Mouse (Mus musculus) C3H10T1/2 (cell line): ENCODE results near the gene Cracr2b. TPM values are rescaled to one million over a fixed set of nuclear protein-coding genes. Genes with fewer than 3 reads are reported as not detected.

Source experiments
- polyA plus RNA-seq, 2 experiments: library from polyadenylated mRNA; unstranded; fragments of >200 nt; fragmentation: generic; extraction: Trizol; gene quantifications; one replicate each; pipeline ENCODE4 v1.2.1; 2012; ENCODE audit warnings: missing spikeins in 2 of 2

Cracr2b gene
- 1 to 10 TPM; 5.3 to 8.3 TPM for polyA plus RNA-seq

DNA sequence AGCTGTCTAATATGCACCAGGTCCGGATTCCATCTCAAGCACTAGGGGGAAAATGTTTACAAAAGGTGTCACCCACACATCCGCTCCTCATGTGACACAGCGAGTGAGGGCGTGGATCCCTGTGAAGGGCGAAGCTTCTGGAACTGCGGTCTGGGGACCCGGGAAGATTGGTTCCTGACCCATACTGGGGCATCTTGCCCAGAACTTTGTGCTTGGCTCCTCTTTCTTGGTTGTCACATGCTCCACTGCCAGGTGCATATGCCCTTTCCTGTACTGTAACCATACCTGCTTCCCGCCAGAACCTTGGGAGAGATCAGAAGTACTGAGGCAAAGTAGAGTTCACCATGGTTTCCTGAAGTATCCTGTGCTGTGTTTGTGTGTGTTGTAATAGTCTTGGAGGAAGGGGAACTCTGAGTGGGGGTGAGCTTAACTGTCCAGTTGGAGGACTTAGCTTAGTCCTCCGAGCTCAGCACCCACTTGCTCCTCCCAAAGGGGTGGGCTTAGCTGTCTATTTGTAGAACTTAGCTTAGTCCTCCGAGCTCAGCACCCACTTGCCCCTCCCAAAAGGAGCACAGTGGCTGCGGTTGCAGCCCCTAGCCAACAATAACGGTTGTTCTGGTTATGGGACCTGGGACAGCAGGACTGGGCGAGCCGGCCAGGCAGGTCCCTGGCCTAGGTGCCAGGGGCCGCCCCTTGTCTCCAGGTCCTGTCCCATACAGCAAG is at the start of gene Cracr2b:
Cracr2b (plus strand) TSS at position 704 of the 723 bp plus-strand sequence.

DNA sequence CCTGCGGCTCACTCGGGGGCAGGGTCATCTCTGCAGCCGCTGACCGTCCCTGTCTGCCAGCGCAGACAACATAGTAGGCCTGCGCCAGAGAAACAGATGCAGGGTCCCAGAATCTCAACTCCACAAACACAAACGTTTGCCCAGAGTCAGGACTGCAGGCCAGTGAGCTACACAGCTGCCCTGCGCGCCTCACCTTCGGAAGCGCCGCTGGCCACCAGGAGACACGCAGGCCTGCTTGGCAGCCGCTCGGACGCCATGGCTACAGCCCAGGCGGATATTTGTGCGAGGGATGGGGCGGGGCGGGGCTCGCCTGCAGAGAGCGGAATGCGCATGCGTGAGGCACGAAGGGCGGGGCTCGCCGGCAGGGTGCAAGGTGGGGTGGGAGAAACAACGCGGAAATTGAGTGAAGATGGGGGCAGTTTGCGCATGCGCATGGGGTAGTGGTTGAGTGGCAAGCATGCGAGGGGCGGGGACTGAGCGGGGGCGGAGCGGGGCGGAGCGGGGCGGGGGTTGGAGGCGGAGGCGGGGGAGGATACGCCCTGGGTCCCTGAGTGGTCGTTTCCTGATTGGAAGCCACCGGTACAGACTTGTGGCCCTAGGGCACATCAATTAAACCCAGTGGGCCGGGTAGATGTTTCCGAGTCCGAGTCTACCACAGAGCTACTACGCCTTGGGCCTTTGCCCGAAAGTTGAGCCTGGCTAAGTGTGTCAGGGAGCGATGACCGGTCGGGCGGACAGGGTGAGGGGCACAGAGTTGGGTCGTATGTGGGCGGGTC is 46.9 kb upstream of the Cracr2b start, which contains the start of gene Gatd1:
Gatd1 (minus strand) TSS at position 328 of the 776 bp plus-strand sequence.

DNA sequence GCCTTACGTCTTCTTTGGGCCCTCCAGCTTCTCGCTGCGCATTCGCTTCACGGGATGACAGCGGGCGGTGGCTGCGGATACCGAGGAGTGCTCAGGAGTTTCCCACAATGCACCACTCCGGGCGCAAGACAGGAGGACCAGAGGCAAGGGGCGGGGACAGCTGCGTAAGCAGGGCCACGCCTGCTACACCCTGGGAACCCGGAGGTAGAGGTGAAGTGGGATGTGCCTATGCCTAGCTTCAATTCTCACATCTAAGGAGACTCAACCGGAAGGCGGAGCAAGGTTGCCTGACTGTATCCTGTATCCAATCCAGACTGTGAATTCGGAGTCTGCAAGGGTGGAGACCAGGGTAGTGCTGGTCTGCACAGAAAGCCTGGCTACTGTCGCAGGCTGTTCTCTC is 31.6 kb upstream of the Cracr2b start, which contains the start of gene Cend1:
Cend1 (minus strand) TSS at position 182 of the 400 bp plus-strand sequence.

DNA sequence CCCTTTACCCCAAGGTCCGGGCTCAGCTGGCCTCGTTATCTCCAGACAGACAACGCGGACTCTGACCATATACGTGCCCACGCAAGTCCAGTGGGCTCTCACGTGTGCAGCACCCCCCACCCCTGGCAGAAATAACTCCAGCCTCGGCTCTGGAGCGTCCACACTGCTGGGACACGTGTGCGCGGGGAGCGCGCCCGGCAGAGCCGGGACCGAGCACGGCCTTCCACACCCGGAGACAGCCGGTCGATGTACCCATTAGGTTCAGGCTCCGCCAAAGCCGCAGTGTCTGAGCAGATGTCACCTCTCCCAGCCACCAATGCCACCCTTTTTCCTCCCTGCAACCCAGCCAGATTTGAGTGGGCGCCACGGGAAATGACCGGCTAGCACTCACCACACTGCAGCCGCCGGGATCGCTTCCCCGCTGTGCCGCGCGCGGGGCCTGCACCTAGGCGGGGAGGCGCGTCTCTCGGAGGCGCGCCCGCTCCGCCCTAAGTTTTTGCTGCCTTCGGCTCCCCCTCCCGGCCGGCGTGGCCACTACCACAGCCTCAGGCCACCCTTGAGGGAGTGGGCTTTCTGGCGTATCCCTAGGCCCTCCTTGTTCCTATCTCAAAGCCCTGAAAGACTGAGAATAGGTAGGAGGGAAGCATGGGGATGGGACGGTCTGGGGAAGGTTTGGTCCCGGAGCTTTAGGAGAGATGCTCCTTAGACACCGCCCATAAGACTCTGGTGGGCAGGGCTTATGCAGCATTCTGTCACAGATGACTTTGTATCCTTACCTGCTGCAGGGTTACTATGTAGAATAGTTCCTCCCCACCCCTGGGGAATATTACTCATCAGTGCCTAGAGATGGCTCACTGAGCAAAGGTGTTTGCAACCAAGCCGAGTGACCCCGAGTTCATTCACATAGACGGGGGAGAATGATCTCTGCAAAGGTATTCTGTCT is 23.4 kb upstream of the Cracr2b start, which contains the start of gene Slc25a22:
Slc25a22 (minus strand) TSS at position 715 of the 943 bp plus-strand sequence.

DNA sequence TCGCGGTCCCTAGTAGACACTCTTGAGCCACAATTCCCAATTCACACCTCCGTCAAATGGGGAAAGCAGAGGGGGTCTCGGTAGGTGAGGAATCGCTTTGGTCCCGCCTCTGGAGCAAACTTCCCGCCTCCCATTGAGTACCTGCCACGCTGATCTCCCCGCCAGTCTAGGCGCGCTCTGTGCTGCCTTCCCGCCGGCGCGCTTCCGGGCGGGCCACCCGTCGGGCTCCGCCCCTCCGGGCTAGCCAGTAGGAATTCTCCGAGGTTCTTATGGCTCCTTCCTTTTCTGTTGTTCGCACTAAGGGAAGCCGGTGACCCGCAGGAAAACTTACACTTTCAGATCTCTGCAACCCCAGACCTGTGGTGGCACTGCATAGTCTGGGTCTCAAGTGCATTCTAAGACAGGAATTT is 17.1 kb upstream of the Cracr2b start, which contains the start of gene Pidd1:
Pidd1 (minus strand) TSS at position 198 of the 410 bp plus-strand sequence.

DNA sequence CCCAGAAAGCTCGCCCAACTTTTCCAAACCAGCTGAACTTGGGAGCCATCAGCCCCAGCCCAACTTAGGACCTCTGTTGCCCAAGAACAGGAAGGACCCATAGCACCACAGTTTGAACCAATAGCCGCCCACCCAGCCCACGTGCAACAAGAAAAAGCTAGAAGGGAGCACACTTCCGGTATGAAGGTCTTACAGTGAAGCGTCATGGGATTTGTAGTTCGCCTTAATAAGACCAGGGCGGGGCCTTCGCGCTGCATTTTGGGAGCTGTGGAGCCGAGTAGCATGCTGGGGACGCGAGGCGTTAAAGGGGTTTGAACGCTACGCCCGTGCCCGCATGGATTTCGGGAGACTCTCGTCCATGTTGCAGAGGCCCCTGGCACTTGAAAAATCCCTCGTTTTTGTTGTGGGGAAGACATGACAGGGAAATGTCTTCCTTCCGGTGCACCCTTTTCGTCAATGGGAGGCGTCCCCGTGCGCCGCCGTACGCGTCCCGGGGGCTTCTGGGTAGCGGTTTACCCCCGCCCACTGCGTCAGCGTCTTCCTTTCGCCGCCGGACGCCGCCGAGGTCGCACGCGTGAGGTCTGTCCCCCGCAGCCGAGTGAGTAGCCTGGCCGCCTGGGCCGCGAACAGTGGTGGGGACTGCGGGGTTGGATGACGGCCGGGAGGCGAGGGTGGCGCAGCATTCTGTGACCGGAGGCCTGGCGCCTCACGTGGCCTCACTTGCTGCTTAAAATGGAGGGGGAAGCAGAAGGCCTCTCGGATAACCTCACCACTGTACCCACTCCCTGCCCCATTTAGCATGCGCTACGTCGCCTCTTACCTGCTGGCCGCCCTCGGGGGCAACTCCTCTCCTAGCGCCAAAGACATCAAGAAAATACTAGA is 13.5 kb upstream of the Cracr2b start, which contains the start of gene Rplp2:
Rplp2 (plus strand) TSS at position 261 of the 882 bp plus-strand sequence.

DNA sequence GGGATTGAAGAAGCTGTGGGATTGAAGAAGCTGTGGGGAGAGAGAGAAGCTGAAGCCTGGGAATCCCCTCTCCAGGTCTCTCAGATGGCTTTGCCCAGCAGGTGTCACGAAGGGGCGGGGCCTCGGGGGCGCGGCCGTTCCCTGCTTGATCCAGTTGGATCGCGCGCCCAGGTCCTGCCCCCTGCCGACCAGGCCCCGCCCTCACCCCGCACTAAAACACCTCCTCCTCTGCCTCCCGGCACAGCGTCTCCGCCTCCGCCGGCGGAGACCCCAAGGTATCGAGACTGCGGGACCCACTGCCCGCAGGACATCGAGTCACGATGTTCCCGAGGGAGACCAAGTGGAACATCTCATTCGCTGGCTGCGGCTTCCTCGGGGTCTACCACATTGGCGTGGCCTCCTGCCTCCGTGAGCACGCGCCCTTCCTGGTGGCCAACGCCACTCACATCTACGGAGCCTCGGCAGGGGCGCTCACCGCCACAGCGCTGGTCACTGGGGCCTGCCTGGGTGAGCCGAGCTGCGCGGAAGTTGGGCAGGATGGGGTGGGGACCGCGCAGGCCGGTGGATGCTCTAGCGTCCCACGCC is 5.8 kb upstream of the Cracr2b start, which contains the start of gene Pnpla2:
Pnpla2 (plus strand) TSS at position 232 of the 585 bp plus-strand sequence.

DNA sequence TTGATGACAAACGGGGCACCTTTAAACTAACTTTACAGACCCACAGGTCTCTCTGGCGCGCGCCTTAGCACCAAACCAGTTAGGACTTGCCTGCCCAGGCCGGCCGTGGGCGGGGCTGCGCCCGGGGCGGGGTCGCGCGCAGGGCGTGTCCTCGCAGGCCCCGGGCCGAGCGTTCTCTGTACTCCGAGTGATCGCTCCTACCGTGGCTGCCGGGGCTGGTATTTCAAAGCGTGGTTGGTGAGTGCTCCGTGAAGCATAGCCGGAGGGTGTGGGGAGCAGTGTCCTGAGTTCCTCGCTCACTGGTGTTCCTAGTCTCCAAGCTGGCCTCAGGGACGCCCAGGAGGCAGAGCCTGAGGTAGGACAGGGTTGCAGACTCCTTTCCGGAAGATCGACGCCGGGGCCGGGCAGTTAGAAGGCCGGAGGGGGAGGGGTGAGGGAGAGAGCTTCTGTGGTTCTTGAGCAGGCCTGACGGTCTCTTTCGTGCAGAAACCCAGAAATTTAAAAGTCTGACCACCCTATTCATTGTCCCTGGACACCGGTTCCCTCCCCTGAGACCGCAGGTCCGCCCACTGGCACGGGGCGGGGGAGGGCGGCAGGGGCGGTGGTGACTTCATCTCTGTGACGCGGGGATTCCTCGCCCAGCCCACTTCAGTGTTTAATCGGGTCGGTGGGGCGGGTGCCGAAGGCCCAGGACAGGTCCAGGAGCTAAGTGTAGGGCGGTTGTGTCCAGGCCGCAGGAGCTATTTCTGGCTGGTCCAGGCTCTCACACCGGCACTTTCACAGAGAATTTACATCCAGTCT is 6.5 kb downstream of the Cracr2b start, which contains the start of gene Cd151:
Cd151 (plus strand) TSS at position 163 of the 801 bp plus-strand sequence.

DNA sequence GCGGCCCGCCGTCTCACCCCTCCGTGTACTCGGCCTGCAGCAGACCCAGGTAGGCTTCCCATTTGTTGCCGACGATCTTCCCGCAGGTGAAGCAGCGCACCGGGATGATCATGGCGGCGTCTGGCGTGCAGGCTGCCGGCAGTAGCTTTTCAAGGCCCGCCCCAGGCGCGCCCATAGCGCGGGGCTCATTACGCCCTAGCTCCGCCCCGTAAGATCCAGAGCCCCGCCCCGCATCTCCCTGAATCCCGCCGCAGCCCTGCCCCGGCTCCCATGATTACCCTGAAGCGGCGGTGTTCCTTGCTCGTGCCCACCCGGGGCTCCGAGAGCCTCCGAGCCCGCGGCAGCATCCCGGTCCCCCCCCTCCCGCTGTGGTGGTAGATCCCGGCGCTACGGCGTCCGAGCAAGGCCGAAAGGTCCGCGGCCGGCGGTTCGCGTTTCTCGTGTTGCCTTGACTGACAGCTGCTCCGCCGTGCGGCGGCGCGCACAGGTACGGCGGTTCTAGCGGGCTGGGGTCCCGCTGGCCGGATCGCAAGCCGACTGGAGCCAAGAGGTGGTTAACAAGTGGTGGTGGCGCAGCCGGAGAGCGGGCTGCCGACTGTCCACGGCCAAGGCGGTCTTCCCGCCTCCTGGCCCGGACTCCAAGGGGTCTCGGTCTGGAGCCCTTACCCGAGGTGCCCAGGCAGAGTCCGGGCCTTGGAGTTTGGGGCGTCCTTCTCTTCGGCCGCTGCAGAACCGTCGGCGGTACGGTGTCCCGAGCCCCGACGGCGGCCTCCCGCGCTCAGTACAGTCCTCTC is 14.3 kb downstream of the Cracr2b start, which contains the start of the genes Polr2l and Tspan4:
Polr2l (minus strand) TSS at position 122 of the 794 bp plus-strand sequence.
Tspan4 (plus strand) TSS at position 230 of the 794 bp plus-strand sequence.

Other genes starting within 250 kb of the Cracr2b start
- under 1 TPM; 0.01 to 0.06 TPM for gene Lmntd2, start 247.0 kb upstream of the Cracr2b start, polyA plus RNA-seq
- 10 to 100 TPM; 18.3 to 22.5 TPM for gene Rassf7, start 245.2 kb upstream of the Cracr2b start, polyA plus RNA-seq
- gene Phrf1, start 232.3 kb upstream of the Cracr2b start, polyA plus RNA-seq = 10 to 100 TPM; 37.5 to 55.7 TPM
- 1 to 10 TPM in 1 of 2 experiments, under 1 TPM in 1; 0.70 to 6.4 TPM for gene Irf7, start 194.6 kb upstream of the Cracr2b start, polyA plus RNA-seq
- under 1 TPM in 1 of 2 experiments, not detected in 1; 0.04 TPM for gene Cdhr5, start 184.3 kb upstream of the Cracr2b start, polyA plus RNA-seq
- not detected for gene Sct, start 182.0 kb upstream of the Cracr2b start, polyA plus RNA-seq
- gene Drd4, start 169.1 kb upstream of the Cracr2b start, polyA plus RNA-seq = under 1 TPM in 1 of 2 experiments, not detected in 1; 0.04 TPM
- gene Deaf1, start 133.4 kb upstream of the Cracr2b start, polyA plus RNA-seq = 10 to 100 TPM; 21.2 to 45.8 TPM
- gene Tmem80, start 133.4 kb upstream of the Cracr2b start, polyA plus RNA-seq = 10 to 100 TPM; 27.0 to 32.8 TPM
- 1 to 10 TPM in 1 of 2 experiments, under 1 TPM in 1; 0.15 to 1.3 TPM for gene Eps8l2, start 122.2 kb upstream of the Cracr2b start, polyA plus RNA-seq
- gene Taldo1, start 68.9 kb upstream of the Cracr2b start, polyA plus RNA-seq = 100 to 1,000 TPM; 168 to 274 TPM
- gene Gatd1, start 47.0 kb upstream of the Cracr2b start, polyA plus RNA-seq = 10 to 100 TPM; 19.0 to 44.3 TPM
- under 1 TPM in 1 of 2 experiments, not detected in 1; 0.02 TPM for gene Cend1, start 31.6 kb upstream of the Cracr2b start, polyA plus RNA-seq
- 10 to 100 TPM in 1 of 2 experiments, 1 to 10 TPM in 1; 5.8 to 13.9 TPM for gene Slc25a22, start 23.2 kb upstream of the Cracr2b start, polyA plus RNA-seq
- 1 to 10 TPM; 4.1 to 5.6 TPM for gene Pidd1, start 17.1 kb upstream of the Cracr2b start, polyA plus RNA-seq
- gene Rplp2, start 13.7 kb upstream of the Cracr2b start, polyA plus RNA-seq = over 10,000 TPM in 1 of 2 experiments, 1,000 to 10,000 TPM in 1; 3,471 to 11,217 TPM
- 10 to 100 TPM; 28.5 to 35.1 TPM for gene Pnpla2, start 5.9 kb upstream of the Cracr2b start, polyA plus RNA-seq
- 100 to 1,000 TPM; 161 to 178 TPM for gene Cd151, start 6.3 kb downstream of the Cracr2b start, polyA plus RNA-seq
- 100 to 1,000 TPM in 1 of 2 experiments, 10 to 100 TPM in 1; 73.2 to 208 TPM for gene Polr2l, start 14.0 kb downstream of the Cracr2b start, polyA plus RNA-seq
- gene Tspan4, start 14.1 kb downstream of the Cracr2b start, polyA plus RNA-seq = 100 to 1,000 TPM; 245 to 411 TPM
- 10 to 100 TPM; 21.6 to 42.3 TPM for gene Chid1, start 78.8 kb downstream of the Cracr2b start, polyA plus RNA-seq
- 10 to 100 TPM; 41.6 to 67.1 TPM for gene Ap2a2, start 101.1 kb downstream of the Cracr2b start, polyA plus RNA-seq
- under 1 TPM; 0.02 to 0.94 TPM for gene Muc6, start 194.2 kb downstream of the Cracr2b start, polyA plus RNA-seq
- under 1 TPM in 1 of 2 experiments, not detected in 1; 0.07 TPM for gene Muc2, start 229.2 kb downstream of the Cracr2b start, polyA plus RNA-seq